Mouse (Mus musculus): ENCODE data around the gene Rfx2. TPM values are rescaled to one million over a fixed set of nuclear protein-coding genes. Genes with fewer than 3 reads are reported as not detected.
A peak's percentile ranks its signal among the peaks of the same experiment; 100 is the strongest.

Rfx2 gene
- polyA plus RNA-seq, 1 experiment, result 3.2 TPM

DNA sequence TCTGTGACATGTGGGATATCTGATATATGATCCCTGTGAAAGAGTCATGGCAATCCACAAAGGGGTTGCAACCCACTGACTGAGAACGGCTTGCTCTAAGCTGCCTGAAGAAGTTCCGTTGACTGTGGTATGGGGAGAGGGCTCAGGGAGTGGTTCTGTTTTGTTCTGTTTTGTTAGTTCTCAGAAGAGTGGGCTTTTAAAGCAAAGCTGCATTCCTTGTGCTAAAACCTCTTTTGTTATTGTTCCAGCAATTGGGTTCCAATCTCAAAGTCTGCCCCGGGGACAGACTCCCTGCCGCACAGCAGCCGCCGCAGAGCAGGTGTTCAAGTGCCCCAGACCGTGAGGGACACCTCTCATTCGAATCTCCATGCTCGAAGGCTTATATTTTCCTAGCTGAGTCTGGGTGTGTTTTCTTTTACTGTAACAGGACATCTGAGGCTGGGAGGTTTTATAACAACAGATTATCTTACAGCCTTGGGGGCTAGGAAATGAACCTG lies 38.7 kb upstream of the Rfx2 start:
- no peak overlapping the region for H3K27ac ChIP-seq (ENCODE audit: insufficient read depth, low read length)
- no peak for TF ChIP-seq CTCF (IDR thresholded peaks at IDR 0.05; ENCODE audit: extremely low read depth, insufficient read depth, low read length)
- TF ChIP-seq POLR2A (IDR thresholded peaks at IDR 0.05; ENCODE audit: extremely low read depth, insufficient read depth, low read length), result no peak
- H3K4me1 ChIP-seq (ENCODE audit: control insufficient read depth, insufficient read depth, low read length), result no peaks in the 10 kb centered on the region
- H3K4me3 ChIP-seq (ENCODE audit: insufficient read depth, low read length), result no peak overlapping the region

DNA sequence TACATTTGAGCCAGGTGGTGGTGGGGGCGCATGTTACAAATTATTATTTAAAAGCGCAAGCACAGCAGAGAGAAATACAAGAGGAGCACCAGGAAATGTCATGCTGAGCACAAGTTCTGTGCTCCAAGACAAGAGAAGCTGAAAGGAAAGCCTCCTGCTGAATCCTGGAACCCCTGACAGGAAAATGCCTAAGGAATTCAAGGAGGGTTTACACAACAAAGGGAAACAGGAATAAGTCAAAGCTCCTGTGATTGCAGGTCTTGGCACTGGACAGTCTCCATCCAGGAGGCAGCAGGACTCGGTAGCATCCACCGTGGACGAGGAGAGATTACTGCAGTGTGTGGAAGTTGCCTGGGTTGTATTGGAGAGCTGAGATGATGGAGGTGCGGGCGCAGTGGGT lies 35.3 kb upstream of the Rfx2 start:
- no peak overlapping the region for H3K4me3 ChIP-seq (ENCODE audit: insufficient read depth, low read length)
- no peak for TF ChIP-seq POLR2A (IDR thresholded peaks at IDR 0.05; ENCODE audit: extremely low read depth, insufficient read depth, low read length)
- no peak for TF ChIP-seq CTCF (IDR thresholded peaks at IDR 0.05; ENCODE audit: extremely low read depth, insufficient read depth, low read length)
- no peak overlapping the region for H3K27ac ChIP-seq (ENCODE audit: insufficient read depth, low read length)
- no peaks in the 10 kb centered on the region for H3K4me1 ChIP-seq (ENCODE audit: control insufficient read depth, insufficient read depth, low read length)

DNA sequence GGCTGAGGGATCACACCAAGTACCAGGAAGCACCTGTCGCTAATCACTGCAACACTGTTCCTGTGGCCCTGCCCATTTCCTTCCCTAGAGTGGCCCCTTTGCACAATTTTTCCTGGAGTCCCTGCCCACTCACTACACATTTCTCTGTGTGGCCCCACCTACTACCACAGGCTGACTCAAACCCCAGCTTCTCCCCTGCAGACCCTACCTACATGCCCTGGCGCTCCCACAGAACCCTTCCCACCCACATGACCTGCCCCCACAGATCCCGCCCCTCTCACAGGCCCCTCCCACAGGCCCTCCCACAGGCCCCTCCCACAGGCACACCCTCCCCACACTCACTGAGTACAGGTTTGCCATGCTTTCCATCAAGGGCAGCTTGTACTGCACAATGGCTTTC lies 30.4 kb upstream of the Rfx2 start:
- no peak overlapping the region for H3K27ac ChIP-seq (ENCODE audit: insufficient read depth, low read length)
- no peaks in the 10 kb centered on the region for H3K4me1 ChIP-seq (ENCODE audit: control insufficient read depth, insufficient read depth, low read length)
- no peak overlapping the region for H3K4me3 ChIP-seq (ENCODE audit: insufficient read depth, low read length)
- no peak for TF ChIP-seq POLR2A (IDR thresholded peaks at IDR 0.05; ENCODE audit: extremely low read depth, insufficient read depth, low read length)
- TF ChIP-seq CTCF (IDR thresholded peaks at IDR 0.05; ENCODE audit: extremely low read depth, insufficient read depth, low read length), result no peak

DNA sequence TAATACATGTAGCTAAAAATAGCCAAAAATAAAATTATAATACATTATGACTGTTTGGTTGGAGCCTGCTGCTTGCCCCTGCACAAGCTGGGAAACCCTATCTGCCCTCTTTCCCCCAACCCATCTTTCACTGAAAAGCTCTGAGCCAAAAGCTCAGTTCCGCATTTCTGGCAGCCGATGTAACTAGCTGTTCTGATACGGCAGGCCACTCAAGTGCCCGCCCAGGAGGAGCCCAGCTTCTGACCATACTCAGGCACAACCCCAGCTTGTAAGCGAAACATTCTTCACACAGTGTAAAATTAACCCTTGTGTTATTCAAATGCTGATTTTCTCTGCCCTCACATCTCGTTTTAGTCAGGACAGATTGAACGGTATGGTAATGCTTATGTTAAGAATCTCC lies 28.1 kb upstream of the Rfx2 start:
- TF ChIP-seq CTCF (IDR thresholded peaks at IDR 0.05; ENCODE audit: extremely low read depth, insufficient read depth, low read length) (no peak), POLR2A (IDR thresholded peaks at IDR 0.05; ENCODE audit: extremely low read depth, insufficient read depth, low read length) (no peak)
- Histone ChIP-seq H3K4me3 (ENCODE audit: insufficient read depth, low read length) (no peak overlapping the region), H3K27ac (ENCODE audit: insufficient read depth, low read length) (no peak overlapping the region), H3K4me1 (ENCODE audit: control insufficient read depth, insufficient read depth, low read length) (no peaks in the 10 kb centered on the region)

DNA sequence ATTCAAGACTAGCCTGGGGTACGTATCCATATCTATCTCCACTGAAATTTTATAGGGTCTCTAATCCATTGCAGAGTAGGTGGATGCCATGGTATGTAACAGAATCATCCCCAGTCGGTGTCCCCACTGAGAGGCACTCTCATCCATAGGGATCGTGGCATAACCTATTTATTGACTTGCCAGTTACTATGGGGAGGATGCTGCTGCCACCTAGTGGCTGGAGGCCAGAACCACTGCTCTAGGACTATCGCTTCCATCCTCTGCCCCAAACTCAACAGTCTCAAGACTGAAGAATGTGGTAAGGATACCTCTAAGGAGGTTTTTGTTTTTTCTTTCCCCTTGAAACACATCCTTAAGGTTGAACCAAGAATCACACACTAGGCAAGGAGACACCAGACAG lies 27.4 kb upstream of the Rfx2 start:
- TF ChIP-seq CTCF (IDR thresholded peaks at IDR 0.05; ENCODE audit: extremely low read depth, insufficient read depth, low read length), result peak; percentile 77
- no peak for TF ChIP-seq POLR2A (IDR thresholded peaks at IDR 0.05; ENCODE audit: extremely low read depth, insufficient read depth, low read length)
- H3K4me3 ChIP-seq (ENCODE audit: insufficient read depth, low read length), result no peak overlapping the region
- no peaks in the 10 kb centered on the region for H3K4me1 ChIP-seq (ENCODE audit: control insufficient read depth, insufficient read depth, low read length)
- no peak overlapping the region for H3K27ac ChIP-seq (ENCODE audit: insufficient read depth, low read length)

DNA sequence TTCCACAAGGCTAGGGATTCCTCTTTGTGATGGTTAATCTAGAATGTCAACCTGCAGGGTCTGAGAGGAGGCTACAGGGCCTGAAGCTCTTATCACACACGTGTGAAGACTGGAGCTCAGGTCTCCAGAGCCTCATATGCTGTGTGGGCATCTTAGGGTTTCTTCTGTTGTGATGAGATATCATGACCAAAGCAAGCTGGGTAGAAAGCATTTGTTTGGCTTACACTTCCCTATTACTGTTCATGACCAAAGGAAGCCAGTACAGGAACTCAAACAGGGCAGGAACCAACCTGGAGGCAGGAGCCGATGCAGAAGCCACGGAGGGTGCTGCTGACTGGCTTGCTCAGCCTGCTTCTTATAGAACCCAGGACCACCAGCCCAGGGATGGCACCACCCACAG lies 24.6 kb upstream of the Rfx2 start:
- Histone ChIP-seq H3K27ac (ENCODE audit: insufficient read depth, low read length) (no peak overlapping the region), H3K4me3 (ENCODE audit: insufficient read depth, low read length) (no peak overlapping the region), H3K4me1 (ENCODE audit: control insufficient read depth, insufficient read depth, low read length) (no peaks in the 10 kb centered on the region)
- TF ChIP-seq CTCF (IDR thresholded peaks at IDR 0.05; ENCODE audit: extremely low read depth, insufficient read depth, low read length), result no peak
- TF ChIP-seq POLR2A (IDR thresholded peaks at IDR 0.05; ENCODE audit: extremely low read depth, insufficient read depth, low read length), result no peak

DNA sequence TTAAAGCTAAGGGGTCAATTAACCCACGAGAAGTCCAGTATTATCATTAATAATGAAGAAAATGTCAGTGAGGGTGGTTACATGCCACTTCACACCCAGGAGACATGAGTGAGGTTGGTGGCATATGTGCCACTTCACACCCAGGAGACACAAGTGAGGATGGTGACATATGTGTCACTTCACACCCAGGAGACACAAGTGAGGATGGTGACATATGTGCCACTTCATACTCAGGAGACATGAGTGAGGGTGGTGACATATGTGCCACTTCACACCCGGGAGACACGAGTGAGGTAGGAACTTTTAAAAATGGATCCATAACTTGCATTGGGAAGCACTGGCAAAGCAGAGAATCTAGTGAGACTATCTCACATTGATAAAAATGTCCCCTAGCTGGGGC lies 20.4 kb upstream of the Rfx2 start:
- H3K4me1 ChIP-seq (ENCODE audit: control insufficient read depth, insufficient read depth, low read length), result no peaks in the 10 kb centered on the region
- TF ChIP-seq CTCF (IDR thresholded peaks at IDR 0.05; ENCODE audit: extremely low read depth, insufficient read depth, low read length) (no peak), POLR2A (IDR thresholded peaks at IDR 0.05; ENCODE audit: extremely low read depth, insufficient read depth, low read length) (no peak)
- H3K27ac ChIP-seq (ENCODE audit: insufficient read depth, low read length), result no peak overlapping the region
- no peak overlapping the region for H3K4me3 ChIP-seq (ENCODE audit: insufficient read depth, low read length)

DNA sequence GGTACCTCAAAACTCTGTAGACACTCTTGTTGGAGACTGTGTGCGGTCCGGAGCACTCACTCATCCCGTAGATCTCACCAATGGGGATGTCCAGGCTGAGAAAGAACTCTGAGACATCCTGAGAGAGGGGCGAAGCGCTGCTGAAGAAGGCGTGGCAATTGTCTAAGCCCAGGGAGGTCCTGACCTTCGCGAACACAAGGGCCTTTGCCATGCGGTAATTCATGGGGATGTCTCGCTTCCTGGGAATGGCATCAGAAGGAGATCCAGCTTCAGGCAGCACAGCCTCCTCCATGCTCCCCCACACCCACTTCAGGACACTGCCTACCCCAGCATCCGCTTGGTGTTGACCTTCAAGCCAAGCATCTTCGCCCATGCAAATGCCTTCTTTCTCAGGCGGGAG lies 18.9 kb upstream of the Rfx2 start:
- Histone ChIP-seq H3K4me3 (ENCODE audit: insufficient read depth, low read length) (no peak overlapping the region), H3K27ac (ENCODE audit: insufficient read depth, low read length) (no peak overlapping the region), H3K4me1 (ENCODE audit: control insufficient read depth, insufficient read depth, low read length) (no peaks in the 10 kb centered on the region)
- no peak for TF ChIP-seq POLR2A (IDR thresholded peaks at IDR 0.05; ENCODE audit: extremely low read depth, insufficient read depth, low read length)
- TF ChIP-seq CTCF (IDR thresholded peaks at IDR 0.05; ENCODE audit: extremely low read depth, insufficient read depth, low read length), result no peak

DNA sequence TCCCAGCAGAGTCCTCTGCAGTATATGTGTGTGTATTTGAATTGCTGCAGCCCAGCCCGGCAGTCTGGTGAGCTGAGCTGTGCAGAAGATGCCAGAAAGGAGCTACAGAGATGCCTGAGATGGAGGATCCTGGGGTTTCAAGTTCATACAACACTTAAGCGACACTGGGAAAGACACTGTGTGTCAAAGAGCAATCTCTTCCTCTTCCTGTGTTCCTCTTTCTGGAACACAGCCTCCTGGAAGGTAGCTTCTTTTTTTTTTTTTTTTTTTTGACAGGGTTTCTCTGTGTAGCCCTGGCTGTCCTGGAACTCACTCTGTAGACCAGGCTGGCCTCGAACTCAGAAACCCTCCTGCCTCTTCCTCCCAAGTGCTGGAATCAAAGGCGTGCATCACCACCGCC lies 18.0 kb upstream of the Rfx2 start:
- Histone ChIP-seq H3K4me1 (ENCODE audit: control insufficient read depth, insufficient read depth, low read length) (no peaks in the 10 kb centered on the region), H3K4me3 (ENCODE audit: insufficient read depth, low read length) (no peak overlapping the region)
- TF ChIP-seq POLR2A (IDR thresholded peaks at IDR 0.05; ENCODE audit: extremely low read depth, insufficient read depth, low read length), result no peak
- TF ChIP-seq CTCF (IDR thresholded peaks at IDR 0.05; ENCODE audit: extremely low read depth, insufficient read depth, low read length), result no peak

DNA sequence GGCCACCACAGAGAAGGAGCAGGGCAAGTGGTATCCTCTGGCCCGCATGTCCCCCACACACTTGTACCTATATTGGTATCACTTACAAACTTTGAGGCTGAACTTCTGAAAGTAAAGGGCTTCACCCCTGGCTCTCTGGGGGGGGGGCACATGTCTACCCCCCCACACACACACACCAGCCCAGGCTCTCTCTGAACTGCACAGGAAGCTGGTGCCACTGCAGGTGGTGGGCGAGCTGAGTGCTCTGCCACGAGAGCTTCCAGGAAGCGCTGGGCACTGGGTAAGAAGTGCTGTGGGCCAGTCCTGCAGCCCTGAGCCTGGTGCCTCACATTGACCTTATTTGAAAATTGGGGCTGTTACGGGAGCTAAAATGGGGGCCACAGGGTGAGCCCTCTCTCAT lies 12.9 kb upstream of the Rfx2 start:
- no peak overlapping the region for H3K27ac ChIP-seq (ENCODE audit: insufficient read depth, low read length)
- no peak for TF ChIP-seq POLR2A (IDR thresholded peaks at IDR 0.05; ENCODE audit: extremely low read depth, insufficient read depth, low read length)
- no peak for TF ChIP-seq CTCF (IDR thresholded peaks at IDR 0.05; ENCODE audit: extremely low read depth, insufficient read depth, low read length)

More for the DNA sequence above, 18.0 kb upstream of the Rfx2 start:
- no peak overlapping the region for H3K27ac ChIP-seq (ENCODE audit: insufficient read depth, low read length)

More for the DNA sequence above, 12.9 kb upstream of the Rfx2 start:
- H3K4me3 ChIP-seq (ENCODE audit: insufficient read depth, low read length), result no peak overlapping the region
- H3K4me1 ChIP-seq (ENCODE audit: control insufficient read depth, insufficient read depth, low read length), result no peaks in the 10 kb centered on the region
